Mouse (Mus musculus) intestine, embryonic 15.5 days (tissue): ENCODE measurements around the gene Flt3l. TPM values are rescaled to one million over a fixed set of nuclear protein-coding genes. Genes with fewer than 3 reads are reported as not detected.
"Not testable (repeated sequence)": the region's sequence is repeated elsewhere in the genome, so short reads cannot be mapped to it uniquely, and the experiment has no call there.

ENCODE experiments used
- ATAC-seq: fragments of 200-750 bp; cut with Nextera tagmentation; 2 replicates; pipeline ENCODE4 v1.8.0; 2017; ENCODE audit warnings: moderate TSS enrichment, moderate library complexity
- H3K27ac ChIP-seq: fragments of 300-500 bp; sonication (generic); 2 replicates; pipeline ENCODE4 v1.5.1; 2015; ENCODE audit warnings: mild to moderate bottlenecking, inconsistent platforms
- H3K27me3 ChIP-seq: fragments of 300-500 bp; sonication (generic); replicated peaks from 2 replicates; pipeline ENCODE4 v1.6.1; 2015; ENCODE audit warnings: inconsistent platforms
- H3K36me3 ChIP-seq: fragments of 300-500 bp; sonication (generic); 2 replicates; pipeline ENCODE4 v1.6.1; 2015; ENCODE audit warnings: inconsistent platforms
- H3K4me1 ChIP-seq: fragments of 300-500 bp; sonication (generic); replicated peaks from 2 replicates; pipeline ENCODE4 v1.6.1; 2015; ENCODE audit warnings: inconsistent platforms
- H3K4me2 ChIP-seq: fragments of 300-500 bp; sonication (generic); replicated peaks from 2 replicates; pipeline ENCODE4 v1.6.1; 2015; ENCODE audit warnings: mild to moderate bottlenecking, inconsistent platforms
- H3K4me3 ChIP-seq: fragments of 300-500 bp; sonication (generic); replicated peaks from 2 replicates; pipeline ENCODE4 v1.5.1; 2015; ENCODE audit warnings: inconsistent platforms
- H3K9ac ChIP-seq: fragments of 300-500 bp; sonication (generic); 2 replicates; pipeline ENCODE4 v1.6.1; 2015; ENCODE audit warnings: inconsistent platforms
- H3K9me3 ChIP-seq: fragments of 300-500 bp; sonication (generic); 2 replicates; pipeline ENCODE4 v1.6.1; 2016; ENCODE audit warnings: inconsistent platforms
- WGBS: fragments of 180-500 bp; shearing (Covaris S2); methylation state at CpG from one replicate; pipeline ENCODE4 v1.1.7; 2015; 5-methylcytosine and 5-hydroxymethylcytosine counted together
- polyA plus RNA-seq: library from polyadenylated mRNA; unstranded; fragments of >200 nt; fragmentation: Nextera tagmentation; extraction: Ambion mirVana; gene quantifications from 2 replicates; pipeline ENCODE4 v1.2.1, GENCODE M21; 2015

The Flt3l gene
- polyA plus RNA-seq, 1 experiment from 2014 or later: 1.8 TPM

DNA sequence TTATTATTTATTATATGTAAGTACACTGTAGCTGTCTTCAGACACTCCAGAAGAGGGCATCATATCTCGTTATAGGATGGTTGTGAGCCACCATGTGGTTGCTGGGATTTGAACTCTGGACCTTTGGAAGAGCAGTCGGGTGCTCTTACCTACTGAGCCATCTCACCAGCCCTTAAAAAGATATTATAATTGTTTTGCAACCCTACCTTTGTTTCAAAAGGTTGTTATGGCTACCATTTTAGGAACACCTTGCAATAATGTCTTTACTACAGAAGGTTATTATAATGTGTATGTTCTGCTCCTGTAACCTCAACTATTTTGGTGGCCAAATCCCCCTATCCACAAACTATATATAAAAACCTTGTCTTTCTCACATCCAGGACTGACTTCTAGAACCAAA, 16.8 kb upstream of the Flt3l start:
- H3K27me3 ChIP-seq, H3K9ac ChIP-seq, H3K27ac ChIP-seq, H3K9me3 ChIP-seq, H3K36me3 ChIP-seq, ATAC-seq: not testable (repeated sequence)
- 87% methylated on average over 2 of the region's 2 CpGs for WGBS
- Histone ChIP-seq H3K4me2 (peak overlapping the region; percentile 66), H3K4me1 (peaks cover 26% of the 10 kb centered on the region), H3K4me3 (peak overlapping the region; percentile 62; the same call in 1 of the 2 replicates)

DNA sequence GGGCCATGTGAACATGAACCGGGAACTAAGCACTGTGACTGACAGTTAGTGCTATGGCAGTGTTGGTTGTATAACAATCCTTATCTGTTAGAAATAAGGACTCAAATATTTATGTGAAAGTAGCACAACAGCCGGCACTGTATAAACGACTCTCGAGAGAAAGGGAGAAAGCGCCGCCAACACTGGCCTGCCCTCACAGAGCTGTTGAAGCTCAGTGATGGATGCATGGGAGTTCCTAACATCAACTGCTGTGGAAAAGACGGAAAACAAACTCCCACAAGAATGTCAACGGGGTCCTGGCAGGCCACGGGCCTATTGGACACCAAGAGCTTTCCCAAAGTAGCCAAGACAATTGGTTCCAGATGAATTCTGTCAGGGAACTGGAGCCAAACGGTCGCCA, 15.1 kb upstream of the Flt3l start:
- no peak overlapping the region for H3K4me3 ChIP-seq
- no peaks in the 10 kb centered on the region for H3K9me3 ChIP-seq
- 42% methylated on average over 11 of the region's 11 CpGs for WGBS
- H3K36me3 ChIP-seq: 0 out of 2 replicates have a peak, but pooled peaks cover 4% of the 10 kb centered on the region
- no peak for ATAC-seq
- peaks cover 26% of the 10 kb centered on the region for H3K4me1 ChIP-seq
- no peaks in the 10 kb centered on the region for H3K27me3 ChIP-seq
- no peak overlapping the region for H3K9ac ChIP-seq
- H3K27ac ChIP-seq: peak overlapping the region; percentile 79
- H3K4me2 ChIP-seq: no peak overlapping the region

DNA sequence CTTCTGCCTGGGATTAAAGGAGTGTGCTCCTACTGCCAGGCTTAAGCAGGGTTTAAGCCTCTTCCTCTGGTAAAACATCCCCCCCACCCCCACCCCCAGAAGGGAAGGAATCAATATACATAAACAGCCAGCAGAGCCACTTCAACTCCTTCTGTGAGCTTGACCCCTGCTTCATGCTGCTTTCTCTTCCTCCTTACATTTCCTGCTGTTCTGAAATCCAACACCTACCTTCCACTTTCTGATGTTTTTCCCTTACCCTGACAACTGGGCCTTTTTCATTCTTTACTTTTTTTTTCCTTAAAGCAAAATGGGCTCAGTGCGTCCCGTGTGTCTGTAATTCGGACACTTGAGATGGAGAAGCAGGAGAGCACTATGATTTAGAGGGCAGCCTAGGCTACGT, 14.1 kb upstream of the Flt3l start:
- ATAC-seq: no peak
- no peaks in the 10 kb centered on the region for H3K9me3 ChIP-seq
- H3K4me2 ChIP-seq: no peak overlapping the region
- no peaks in the 10 kb centered on the region for H3K27me3 ChIP-seq
- WGBS: 53% methylated on average over 4 of the region's 4 CpGs
- H3K36me3 ChIP-seq: 0 out of 2 replicates have a peak, but pooled peaks cover 12% of the 10 kb centered on the region
- no peak overlapping the region for H3K4me3 ChIP-seq
- peak overlapping the region; percentile 79 for H3K27ac ChIP-seq
- H3K9ac ChIP-seq: no peak overlapping the region; the same call in 1 of the 2 replicates
- H3K4me1 ChIP-seq: peaks cover 23% of the 10 kb centered on the region

DNA sequence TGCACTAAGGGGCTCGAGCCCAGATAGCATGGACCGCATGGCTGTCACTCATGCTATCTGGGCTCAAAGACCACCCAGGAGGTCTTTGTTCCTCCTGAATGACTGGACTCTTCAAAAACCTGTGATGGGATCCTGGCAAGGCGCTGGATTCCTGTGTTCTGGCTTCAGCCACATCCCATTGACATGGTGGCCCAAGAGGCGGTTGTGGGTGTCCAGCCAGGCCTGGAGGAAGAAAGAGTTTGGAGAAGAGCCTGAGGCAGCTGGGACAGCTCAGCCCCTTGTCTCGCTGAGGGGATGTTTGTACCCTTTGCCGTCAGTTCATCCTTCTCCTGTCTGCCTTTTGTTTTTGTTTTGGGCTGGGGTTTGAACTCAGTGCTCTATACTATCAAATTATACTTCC, 13.3 kb upstream of the Flt3l start:
- peak overlapping the region; percentile 60 for H3K27ac ChIP-seq
- H3K36me3 ChIP-seq: peaks cover 16% of the 10 kb centered on the region
- H3K27me3 ChIP-seq: no peaks in the 10 kb centered on the region
- no peak overlapping the region for H3K4me2 ChIP-seq
- no peaks in the 10 kb centered on the region for H3K9me3 ChIP-seq
- no peak overlapping the region for H3K9ac ChIP-seq
- no peak for ATAC-seq
- no peak overlapping the region for H3K4me3 ChIP-seq
- H3K4me1 ChIP-seq: peaks cover 18% of the 10 kb centered on the region
- 64% methylated on average over 6 of the region's 6 CpGs for WGBS

DNA sequence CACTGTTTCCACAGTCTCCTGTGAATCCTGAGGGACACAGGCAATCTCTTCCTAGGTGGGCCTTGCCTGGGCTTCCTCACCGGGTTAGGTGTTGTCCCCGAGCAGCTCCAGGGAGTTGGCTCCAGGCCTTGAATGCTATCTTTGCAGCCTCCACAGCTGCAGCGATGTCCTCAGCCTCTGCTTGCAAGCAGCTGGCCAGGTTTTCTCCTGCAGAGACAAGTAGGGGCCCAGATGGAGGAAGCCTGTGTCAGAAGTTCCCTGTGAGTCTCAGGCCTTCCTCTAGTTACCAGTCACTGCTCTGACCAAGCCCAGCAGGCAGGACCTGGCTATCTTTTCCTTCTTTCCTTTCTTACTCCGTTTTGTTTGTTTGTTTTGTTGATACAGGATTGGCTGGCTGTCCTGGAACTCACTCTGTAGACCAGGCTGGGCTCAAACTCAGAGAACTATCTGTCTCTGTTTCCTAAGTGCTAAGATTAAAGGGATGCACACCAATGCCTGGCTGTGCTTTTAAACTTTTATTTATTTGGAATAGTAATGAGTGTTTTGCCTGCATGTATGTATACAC, 12.4 kb upstream of the Flt3l start:
- Histone ChIP-seq H3K9ac (no peak overlapping the region), H3K27ac (peak overlapping the region; percentile 18; the same call in 1 of the 2 replicates), H3K27me3 (no peaks in the 10 kb centered on the region), H3K36me3 (peaks cover 22% of the 10 kb centered on the region), H3K4me1 (peaks cover 18% of the 10 kb centered on the region), H3K4me2 (no peak overlapping the region), H3K4me3 (no peak overlapping the region), H3K9me3 (no peaks in the 10 kb centered on the region)
- 46% methylated on average over 4 of the region's 4 CpGs for WGBS
- no peak for ATAC-seq

DNA sequence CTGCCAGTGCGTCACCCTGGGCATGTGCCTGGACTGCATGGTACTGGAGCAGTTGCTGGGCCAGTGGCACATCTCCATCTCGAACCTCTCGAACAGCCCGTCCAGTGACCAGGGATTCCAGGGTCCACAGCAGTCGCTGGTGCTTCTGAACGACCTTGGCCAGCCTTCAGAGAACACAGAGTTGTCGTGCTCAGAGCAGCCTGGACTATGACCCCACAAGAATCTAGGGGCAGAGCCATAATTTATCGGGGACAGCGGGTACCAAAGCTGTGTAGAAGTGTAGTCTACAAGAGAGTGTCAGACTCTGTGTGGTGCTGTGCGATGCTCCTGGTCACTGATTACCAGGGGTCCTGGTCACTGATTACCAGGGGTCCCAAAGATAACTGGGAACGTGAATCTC, 11.7 kb upstream of the Flt3l start:
- H3K27ac ChIP-seq: no peak overlapping the region
- no peaks in the 10 kb centered on the region for H3K9me3 ChIP-seq
- ATAC-seq: peak; percentile 30; the same call in 1 of the 2 replicates
- 69% methylated on average over 11 of the region's 11 CpGs for WGBS
- no peak overlapping the region for H3K4me2 ChIP-seq
- no peak overlapping the region for H3K9ac ChIP-seq
- H3K4me1 ChIP-seq: peaks cover 18% of the 10 kb centered on the region
- no peak overlapping the region for H3K4me3 ChIP-seq
- peaks cover 24% of the 10 kb centered on the region for H3K36me3 ChIP-seq
- no peaks in the 10 kb centered on the region for H3K27me3 ChIP-seq

DNA sequence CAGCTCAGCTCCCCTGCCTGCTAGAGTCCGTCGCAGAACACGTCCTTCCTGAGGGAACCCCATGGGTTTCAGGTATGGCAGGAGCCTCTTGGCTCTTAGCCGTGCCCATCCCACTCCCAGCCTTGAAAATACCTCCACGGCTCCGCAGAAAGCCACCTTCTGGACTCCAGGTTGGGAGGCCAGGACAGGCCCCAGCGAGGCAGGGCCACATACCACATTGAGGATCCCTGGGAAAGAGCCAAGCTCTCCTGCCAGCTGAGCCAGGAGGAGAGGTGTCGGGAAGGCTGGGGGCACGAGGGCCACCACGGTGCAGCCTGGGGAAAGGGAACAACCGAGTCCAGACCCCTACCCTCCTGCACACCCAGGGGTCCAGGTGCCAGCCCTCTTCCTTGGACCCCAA, 11.0 kb upstream of the Flt3l start:
- H3K4me1 ChIP-seq: peaks cover 18% of the 10 kb centered on the region
- no peak overlapping the region for H3K9ac ChIP-seq
- ATAC-seq: no peak
- H3K36me3 ChIP-seq: peaks cover 29% of the 10 kb centered on the region
- H3K4me3 ChIP-seq: no peak overlapping the region
- H3K27ac ChIP-seq: no peak overlapping the region
- no peak overlapping the region for H3K4me2 ChIP-seq
- H3K9me3 ChIP-seq: no peaks in the 10 kb centered on the region
- no peaks in the 10 kb centered on the region for H3K27me3 ChIP-seq
- 96% methylated on average over 11 of the region's 11 CpGs for WGBS

DNA sequence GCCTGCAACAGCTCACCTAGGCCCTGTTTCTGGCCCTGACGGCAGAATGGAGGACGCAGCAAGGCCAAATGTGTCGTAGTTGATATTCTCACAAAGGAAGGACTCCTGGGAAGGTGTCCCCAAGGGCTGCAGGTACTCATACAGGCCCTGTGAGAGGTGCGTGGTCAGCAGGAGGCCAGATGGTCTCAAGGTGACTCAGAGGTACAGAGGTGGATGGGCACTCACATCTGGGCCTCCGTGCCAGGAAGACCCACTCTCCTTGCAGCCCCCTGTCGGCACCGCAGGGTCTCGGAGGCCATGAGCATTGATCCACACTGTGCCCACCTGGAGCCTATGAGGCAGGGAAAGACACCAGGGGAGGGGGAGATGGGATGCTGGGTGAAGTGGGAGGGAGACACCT, 9.2 kb upstream of the Flt3l start:
- Histone ChIP-seq H3K4me3 (no peak overlapping the region), H3K9ac (no peak overlapping the region), H3K27me3 (no peaks in the 10 kb centered on the region), H3K9me3 (no peaks in the 10 kb centered on the region), H3K36me3 (peaks cover 31% of the 10 kb centered on the region), H3K4me1 (peaks cover 10% of the 10 kb centered on the region), H3K4me2 (no peak overlapping the region), H3K27ac (no peak overlapping the region)
- ATAC-seq: no peak
- WGBS: 95% methylated on average over 8 of the region's 8 CpGs

DNA sequence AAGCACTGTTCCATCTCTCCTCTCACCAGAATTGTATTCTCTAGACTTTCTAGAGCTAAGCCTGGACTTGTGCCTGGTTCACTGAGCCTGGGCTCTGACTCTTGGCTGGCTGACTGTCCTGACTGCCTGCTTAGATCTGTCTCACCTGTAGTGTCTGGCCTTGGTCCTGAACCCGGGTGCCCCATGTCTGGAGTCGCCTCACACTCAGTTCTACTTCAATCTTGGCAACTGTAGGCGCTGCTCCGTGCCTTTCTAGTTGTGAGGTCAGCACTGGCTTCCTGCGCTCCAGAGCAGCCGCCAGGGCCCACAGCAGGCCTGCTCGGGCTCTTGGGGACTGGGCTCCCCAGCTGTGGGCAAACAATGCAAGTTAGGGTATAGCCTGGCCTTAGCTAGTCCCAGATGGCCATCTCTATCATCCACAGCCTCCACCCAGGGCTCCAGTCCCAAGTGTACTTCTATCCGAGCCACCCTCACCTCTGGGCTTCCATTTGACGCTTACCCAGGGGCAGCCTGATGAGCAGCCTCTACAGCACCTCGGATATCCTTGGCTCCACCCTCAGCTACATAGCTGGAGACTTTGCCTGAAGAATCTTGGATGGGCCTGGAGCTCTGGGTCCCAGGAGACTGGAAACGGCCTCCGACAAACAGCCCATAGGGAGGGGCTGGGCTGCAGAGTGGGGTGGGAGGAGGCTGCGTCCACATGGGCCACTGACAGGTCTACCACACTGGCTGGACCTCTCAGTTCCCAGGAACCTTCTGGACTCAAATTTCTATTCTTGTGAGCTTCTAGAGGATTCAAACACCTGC, 8.3 kb upstream of the Flt3l start:
- 82% methylated on average over 13 of the region's 13 CpGs for WGBS
- no peak overlapping the region for H3K9ac ChIP-seq
- no peaks in the 10 kb centered on the region for H3K27me3 ChIP-seq
- no peak overlapping the region for H3K4me2 ChIP-seq
- H3K9me3 ChIP-seq: no peaks in the 10 kb centered on the region
- ATAC-seq: no peak
- peaks cover 9% of the 10 kb centered on the region; the same call in 1 of the 2 replicates for H3K4me1 ChIP-seq
- no peak overlapping the region for H3K27ac ChIP-seq
- H3K4me3 ChIP-seq: no peak overlapping the region
- peaks cover 31% of the 10 kb centered on the region for H3K36me3 ChIP-seq

DNA sequence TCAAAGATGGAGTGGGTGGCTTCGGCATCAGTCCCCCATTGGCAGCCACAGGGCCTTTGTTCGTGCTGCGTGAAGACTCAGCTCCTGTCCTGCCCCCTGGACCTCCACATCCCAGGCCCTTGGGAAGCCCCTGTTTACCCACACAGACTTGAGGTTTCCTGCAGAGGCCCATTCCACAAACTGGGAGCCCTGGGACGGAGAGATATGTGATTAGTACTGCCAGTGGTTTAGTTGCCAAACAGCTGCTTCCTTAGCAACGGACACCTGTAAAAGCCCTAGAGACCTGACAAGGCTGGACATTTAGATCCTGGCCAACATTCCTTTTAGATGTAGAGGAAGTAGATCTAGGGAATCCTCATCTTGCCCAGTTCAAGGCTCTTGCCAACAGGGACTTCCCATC, 5.7 kb upstream of the Flt3l start:
- no peak for ATAC-seq
- Histone ChIP-seq H3K4me2 (no peak overlapping the region), H3K27ac (no peak overlapping the region), H3K9ac (no peak overlapping the region), H3K27me3 (no peaks in the 10 kb centered on the region), H3K4me3 (no peak overlapping the region), H3K4me1 (no peaks in the 10 kb centered on the region), H3K9me3 (no peaks in the 10 kb centered on the region), H3K36me3 (peaks cover 31% of the 10 kb centered on the region)
- WGBS: 81% methylated on average over 5 of the region's 5 CpGs

DNA sequence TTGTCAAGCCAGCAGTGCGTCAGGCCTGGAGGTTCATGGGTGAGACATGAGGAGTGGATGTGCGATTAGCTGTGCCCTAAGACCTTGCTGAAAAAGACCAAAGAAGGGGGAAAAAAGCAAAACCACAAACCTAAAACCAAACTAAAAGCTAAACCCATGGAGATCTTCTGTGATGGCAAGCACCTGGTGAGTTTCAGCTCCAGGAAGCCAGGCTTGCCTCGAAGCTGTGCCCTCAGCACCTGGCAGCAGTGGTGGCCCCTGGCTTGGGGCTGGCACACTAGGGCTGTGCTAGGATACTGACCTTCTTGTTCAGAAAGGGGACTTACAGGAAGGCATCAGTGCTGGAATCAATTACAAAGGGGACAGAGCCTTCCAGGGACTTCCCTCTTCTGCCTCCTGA, 5.1 kb upstream of the Flt3l start:
- Histone ChIP-seq H3K9ac (no peak overlapping the region), H3K27me3 (no peaks in the 10 kb centered on the region), H3K9me3 (no peaks in the 10 kb centered on the region), H3K4me3 (no peak overlapping the region), H3K36me3 (peaks cover 26% of the 10 kb centered on the region), H3K27ac (no peak overlapping the region), H3K4me2 (no peak overlapping the region), H3K4me1 (no peaks in the 10 kb centered on the region)
- WGBS: 80% methylated on average over 3 of the region's 3 CpGs
- no peak for ATAC-seq

DNA sequence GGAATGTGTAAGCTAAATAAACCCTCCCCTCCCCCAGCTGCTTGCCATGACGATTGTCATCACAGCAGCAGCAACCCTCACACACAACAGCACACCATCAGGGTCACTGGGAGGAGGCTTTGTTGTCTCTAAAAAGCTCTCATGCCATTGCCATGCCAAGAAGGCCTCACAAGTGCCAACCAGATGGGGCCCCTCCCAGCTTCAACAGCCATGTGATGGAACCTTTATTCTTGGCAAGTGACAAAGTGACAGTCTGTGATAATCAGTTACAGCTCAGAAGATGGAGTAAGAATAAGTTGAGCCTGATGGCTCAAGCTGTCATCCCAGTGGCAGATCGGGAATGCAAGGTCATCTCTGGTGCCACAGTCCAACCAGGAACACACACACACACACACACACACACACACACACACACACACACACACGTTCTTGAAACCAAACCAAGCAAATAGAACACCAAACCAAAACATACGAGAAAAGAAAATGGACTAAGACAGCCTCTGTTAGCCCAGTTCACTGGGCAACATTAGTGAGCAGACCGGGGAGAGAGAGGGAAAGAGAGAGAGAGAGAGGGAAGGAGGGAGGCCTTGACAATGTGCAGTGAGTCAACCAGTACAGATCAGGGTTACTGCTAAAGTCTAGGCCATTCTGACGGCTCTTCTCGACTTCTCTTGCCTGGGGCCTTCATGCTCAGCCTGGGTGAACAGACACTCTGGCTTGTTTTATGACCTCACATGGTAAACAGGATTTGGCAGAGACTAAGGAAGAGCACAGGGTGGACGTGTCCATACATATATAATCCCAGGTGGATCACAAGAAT, 3.9 kb upstream of the Flt3l start:
- H3K4me2 ChIP-seq: no peak overlapping the region
- peaks cover 16% of the 10 kb centered on the region for H3K36me3 ChIP-seq
- H3K4me1 ChIP-seq: peaks cover 7% of the 10 kb centered on the region
- no peaks in the 10 kb centered on the region for H3K27me3 ChIP-seq
- H3K9me3 ChIP-seq: no peaks in the 10 kb centered on the region
- 64% methylated on average over 8 of the region's 8 CpGs for WGBS
- H3K4me3 ChIP-seq: no peak overlapping the region
- no peak overlapping the region for H3K27ac ChIP-seq
- no peak overlapping the region for H3K9ac ChIP-seq
- ATAC-seq: no peak
